Mouse (Mus musculus) E14TG2a.4 (cell line): ENCODE measurements at regions not wholly inside any gene's neighbourhood (a gene's known extent, or its start where the extent isn't known, plus 50 kb on each side); places are given as distances from the start of the nearest gene placed in this dataset.
"Not testable (repeated sequence)": the region's sequence is repeated elsewhere in the genome, so short reads cannot be mapped to it uniquely, and the experiment has no call there.

Experiments used
- CTCF ChIP-seq: conservative IDR thresholded peaks from 2 replicates; pipeline ENCODE4 v1.5.1; 2014; ENCODE audit warnings: low read length
- NANOG ChIP-seq: IDR thresholded peaks from 2 replicates; pipeline ENCODE4 v1.6.1; 2014; ENCODE audit warnings: borderline replicate concordance, low read length, mixed read lengths

DNA sequence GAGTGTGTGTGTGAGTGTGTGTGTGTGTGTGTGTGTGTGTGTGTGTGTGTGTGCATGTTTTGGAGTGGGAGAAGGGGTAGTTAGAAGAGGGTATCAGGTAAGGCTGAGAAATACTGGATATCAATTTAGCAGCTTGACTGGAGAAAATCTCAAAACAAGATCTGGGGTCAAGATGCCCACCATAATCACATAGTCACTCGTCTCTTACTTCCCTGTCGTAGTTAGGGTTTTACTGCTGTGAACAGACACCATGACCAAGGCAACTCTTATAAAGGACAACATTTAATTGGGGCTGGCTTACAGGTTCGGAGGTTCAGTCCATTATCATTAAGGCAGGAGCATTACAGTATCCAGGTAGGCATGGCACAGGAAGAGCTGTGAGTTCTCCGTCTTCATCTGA, 177.4 kb downstream of the Ifng start:
- not testable (repeated sequence) for TF ChIP-seq NANOG, CTCF
